In genomic region chr11:106202123-106202465, GRCm38 (mm10) we compare ENCODE assay signal across 8 mouse cellular contexts. TPM values are rescaled to one million over a fixed set of nuclear protein-coding genes. Genes with fewer than 3 reads are reported as not detected.
DNase-seq lines count a peak whose midpoint lies in the region; ATAC-seq lines count a peak whose summit lies in the region.

Strada (minus strand) TSS chr11:106202168.

- no peak within 1 kb of the TSS for H3K9ac ChIP-seq in forebrain, embryonic 14.5 days (ENCODE audit: low read length)
- H3K9ac ChIP-seq in midbrain, embryonic 16.5 days (ENCODE audit: low read depth, low read length): no peak within 1 kb of the TSS

- H3K4me1 ChIP-seq in forebrain, embryonic 14.5 days (ENCODE audit: control insufficient read depth, insufficient read depth, low read length): no peaks in the 10 kb centered on the region
- H3K4me1 ChIP-seq in midbrain, embryonic 16.5 days (ENCODE audit: control insufficient read depth, insufficient read depth, low read length): no peaks in the 10 kb centered on the region

- peaks cover 81% of the 10 kb centered on the region for H3K36me3 ChIP-seq in forebrain, embryonic 14.5 days (ENCODE audit: control insufficient read depth, insufficient read depth, low read length)
- peaks cover 37% of the 10 kb centered on the region for H3K36me3 ChIP-seq in midbrain, embryonic 16.5 days (ENCODE audit: control insufficient read depth, insufficient read depth, low read length)

- no peaks in the 10 kb centered on the region for H3K9me3 ChIP-seq in forebrain, embryonic 14.5 days (replicated peaks; ENCODE audit: control insufficient read depth, low read length)
- no peaks in the 10 kb centered on the region for H3K9me3 ChIP-seq in midbrain, embryonic 16.5 days (replicated peaks; ENCODE audit: control insufficient read depth, low read length, poor library complexity, severe bottlenecking)

- H3K4me2 ChIP-seq in forebrain, embryonic 14.5 days (ENCODE audit: low read length): no peak within 1 kb of the TSS
- H3K4me2 ChIP-seq in midbrain, embryonic 16.5 days (ENCODE audit: low read length): no peak within 1 kb of the TSS

- H3K4me3 ChIP-seq in forebrain, embryonic 14.5 days (ENCODE audit: low read depth, low read length): no peak within 1 kb of the TSS
- H3K4me3 ChIP-seq in midbrain, embryonic 16.5 days (ENCODE audit: low read depth, low read length): no peak within 1 kb of the TSS

- ATAC-seq in forebrain, embryonic 14.5 days: no peak
- no peak for ATAC-seq in midbrain, embryonic 16.5 days

- no peak for DNase-seq in left cerebral cortex, adult 18-20 months (ENCODE audit: low spot score in 2 of 2)
- DNase-seq in left cerebral cortex, adult 11 months (ENCODE audit: low spot score): no peak
- DNase-seq in adrenal gland, adult 2 months: no peak
- DNase-seq in forebrain, embryonic 14.5 days (ENCODE audit: low spot score): no peak
- DNase-seq in layer of hippocampus, postnatal 14 days (ENCODE audit: low spot score in 2 of 2): no peak
- no peak for DNase-seq in embryo, embryonic 9.5 days (ENCODE audit: extremely low spot score)
- no peak for DNase-seq in kidney, postnatal 4 days

- no peaks in the 10 kb centered on the region for H3K27me3 ChIP-seq in forebrain, embryonic 14.5 days (replicated peaks; ENCODE audit: control insufficient read depth, insufficient read depth, low read length)
- no peaks in the 10 kb centered on the region for H3K27me3 ChIP-seq in midbrain, embryonic 16.5 days (ENCODE audit: control insufficient read depth, insufficient read depth, low read depth, low read length)

- H3K27ac ChIP-seq in forebrain, embryonic 14.5 days (ENCODE audit: low read depth, low read length): no peak within 1 kb of the TSS
- no peak within 1 kb of the TSS for H3K27ac ChIP-seq in midbrain, embryonic 16.5 days (ENCODE audit: low read length)

- WGBS in forebrain, embryonic 14.5 days: 88% methylated on average over 5 of the region's 5 CpGs
- WGBS in midbrain, embryonic 16.5 days: 87% methylated on average over 5 of the region's 5 CpGs

RNA-seq across cellular contexts. Expression of gene Strada, which starts in this region (rescaled TPM):
- total RNA-seq in left cerebral cortex, adult 18-20 months (2021): 10 to 100 TPM; 24.8 to 29.8 TPM
- total RNA-seq in adrenal gland, adult 2 months (2021): 10 to 100 TPM; 14.9 to 16.1 TPM
- polyA plus RNA-seq in adrenal gland, adult 2 months (2012; rRNA removed): 18.8 and 20.6 TPM in 2 replicates
- polyA plus RNA-seq in forebrain, embryonic 14.5 days (2014; fragmentation: Nextera tagmentation; extraction: Ambion mirVana): 31.1 and 34.1 TPM in 2 replicates
- 10 to 100 TPM; 28.7 to 34.2 TPM for total RNA-seq in layer of hippocampus, postnatal 14 days (2021)
- 25.1 and 28.2 TPM in 2 replicates for polyA plus RNA-seq in midbrain, embryonic 16.5 days (2015; fragmentation: Nextera tagmentation; extraction: Ambion mirVana)
